Mouse (Mus musculus) hindbrain, embryonic 13.5 days (tissue): Measurements from ENCODE around the gene D10Jhu81e. TPM values are rescaled to one million over a fixed set of nuclear protein-coding genes. Genes with fewer than 3 reads are reported as not detected.
"Not testable (repeated sequence)": the region's sequence is repeated elsewhere in the genome, so short reads cannot be mapped to it uniquely, and the experiment has no call there.

Experiments
- ATAC-seq: fragments of 200-750 bp; cut with Nextera tagmentation; 2 replicates; pipeline ENCODE4 v1.8.0; 2017; ENCODE audit warnings: moderate TSS enrichment; ENCODE audit not compliant: low FRiP score
- H3K27ac ChIP-seq: fragments of 300-500 bp; sonication (generic); 2 replicates; pipeline ENCODE4 v1.5.1; 2015; ENCODE audit warnings: inconsistent platforms, mild to moderate bottlenecking, moderate library complexity
- H3K27me3 ChIP-seq: fragments of 300-500 bp; sonication (generic); 2 replicates; pipeline ENCODE4 v1.6.1; 2015; ENCODE audit warnings: mild to moderate bottlenecking, inconsistent platforms
- H3K36me3 ChIP-seq: fragments of 300-500 bp; sonication (generic); 2 replicates; pipeline ENCODE4 v1.6.1; 2015; ENCODE audit warnings: mild to moderate bottlenecking, inconsistent platforms
- H3K4me1 ChIP-seq: fragments of 300-500 bp; sonication (generic); replicated peaks from 2 replicates; pipeline ENCODE4 v1.6.1; 2015; ENCODE audit warnings: inconsistent platforms
- H3K4me2 ChIP-seq: fragments of 300-500 bp; sonication (generic); 2 replicates; pipeline ENCODE4 v1.6.1; 2015; ENCODE audit warnings: inconsistent platforms, mild to moderate bottlenecking, moderate library complexity
- H3K4me3 ChIP-seq: fragments of 300-500 bp; sonication (generic); 2 replicates; pipeline ENCODE4 v1.5.1; 2015; ENCODE audit warnings: mild to moderate bottlenecking, inconsistent platforms
- H3K9ac ChIP-seq: fragments of 300-500 bp; sonication (generic); 2 replicates; pipeline ENCODE4 v1.6.1; 2015; ENCODE audit warnings: mild to moderate bottlenecking, inconsistent platforms
- H3K9me3 ChIP-seq: fragments of 300-500 bp; sonication (generic); 2 replicates; pipeline ENCODE4 v1.6.1; 2016; ENCODE audit warnings: inconsistent platforms
- WGBS: fragments of 180-500 bp; shearing (Covaris S2); methylation state at CpG from one replicate; pipeline ENCODE4 v1.1.7; 2015; 5-methylcytosine and 5-hydroxymethylcytosine counted together
- polyA plus RNA-seq: library from polyadenylated mRNA; unstranded; fragments of >200 nt; fragmentation: Nextera tagmentation; extraction: Ambion mirVana; gene quantifications from 2 replicates; pipeline ENCODE4 v1.2.1, GENCODE M21; 2015

Gene D10Jhu81e
- polyA plus RNA-seq, 1 experiment from 2014 or later: 20.3 TPM

DNA sequence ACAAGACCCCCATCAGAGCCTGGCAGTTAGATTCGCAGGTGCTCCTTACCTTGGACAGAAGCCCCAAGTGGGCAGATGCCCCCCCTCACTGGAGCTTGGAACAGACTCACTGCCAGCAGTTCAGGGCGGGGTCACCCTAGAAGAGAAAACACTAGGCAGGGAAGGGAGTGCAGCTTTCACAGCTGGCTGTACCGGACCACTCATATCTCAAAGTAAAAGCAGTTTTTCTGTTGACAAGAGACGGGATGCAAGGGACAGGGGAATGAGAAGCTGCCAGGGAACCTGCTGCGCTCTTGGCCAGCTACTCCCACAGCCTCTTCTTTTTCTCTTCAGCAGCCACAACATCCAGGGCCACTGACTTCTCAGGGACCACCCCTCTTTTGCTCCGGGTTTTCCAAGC, 45.4 kb downstream of the D10Jhu81e start:
- WGBS: 75% methylated on average over 6 of the region's 6 CpGs
- not testable (repeated sequence) for ATAC-seq, H3K9me3 ChIP-seq

DNA sequence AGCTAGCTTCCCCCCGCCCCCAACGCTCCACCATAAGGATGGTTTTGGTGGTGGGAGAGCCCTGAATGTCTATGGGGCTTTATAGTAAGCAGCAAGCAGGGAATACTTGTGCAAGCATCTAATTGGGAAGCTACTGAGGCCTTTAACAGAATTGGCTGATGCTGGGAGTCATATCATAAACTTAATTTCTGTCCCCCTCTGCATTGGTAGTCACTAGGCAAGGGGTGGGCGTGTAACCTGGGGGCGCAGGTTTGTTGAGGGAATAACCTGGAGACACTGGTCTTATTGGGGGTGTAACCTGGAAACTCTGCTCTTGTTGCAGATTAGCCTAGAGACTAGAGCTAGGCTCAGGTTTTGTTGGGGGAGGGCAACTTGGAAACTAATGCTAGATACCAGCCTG, 50.2 kb downstream of the D10Jhu81e start:
- Histone ChIP-seq H3K4me1 (no peaks in the 10 kb centered on the region), H3K27me3 (no peaks in the 10 kb centered on the region), H3K4me3 (no peak overlapping the region), H3K4me2 (no peak overlapping the region), H3K9ac (no peak overlapping the region), H3K27ac (no peak overlapping the region), H3K36me3 (no peaks in the 10 kb centered on the region), H3K9me3 (no peaks in the 10 kb centered on the region)
- no peak for ATAC-seq
- 94% methylated on average over 4 of the region's 4 CpGs for WGBS

More for the DNA sequence above, 45.4 kb downstream of the D10Jhu81e start:
- H3K4me3 ChIP-seq, H3K27ac ChIP-seq, H3K4me1 ChIP-seq, H3K36me3 ChIP-seq, H3K4me2 ChIP-seq, H3K9ac ChIP-seq, H3K27me3 ChIP-seq: not testable (repeated sequence)

DNA sequence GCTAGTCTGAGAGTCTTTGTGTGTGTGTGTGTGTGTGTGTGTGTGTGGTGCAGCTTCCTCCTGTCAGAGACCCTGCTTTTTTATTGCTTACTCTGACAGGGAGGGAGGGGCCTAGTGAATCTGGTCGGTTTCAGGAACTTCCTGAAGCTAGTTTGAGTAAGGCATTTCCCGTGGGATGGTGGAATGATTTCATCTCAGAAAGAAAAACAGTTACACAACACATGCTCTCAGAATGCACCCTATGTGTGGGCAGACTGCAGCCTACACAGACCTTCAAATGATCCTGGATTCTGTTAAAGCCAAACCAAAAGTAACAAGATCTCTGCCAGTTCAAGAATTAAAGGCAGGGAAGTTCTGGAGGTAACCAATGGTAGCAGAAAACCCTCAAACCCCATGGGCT, 54.4 kb downstream of the D10Jhu81e start:
- no peaks in the 10 kb centered on the region for H3K9me3 ChIP-seq
- H3K4me1 ChIP-seq: no peaks in the 10 kb centered on the region
- no peaks in the 10 kb centered on the region for H3K36me3 ChIP-seq
- no peak for ATAC-seq
- 91% methylated on average over 2 of the region's 2 CpGs for WGBS
- no peak overlapping the region for H3K4me3 ChIP-seq
- no peak overlapping the region for H3K4me2 ChIP-seq
- H3K27ac ChIP-seq: no peak overlapping the region
- H3K27me3 ChIP-seq: no peaks in the 10 kb centered on the region
- no peak overlapping the region for H3K9ac ChIP-seq

DNA sequence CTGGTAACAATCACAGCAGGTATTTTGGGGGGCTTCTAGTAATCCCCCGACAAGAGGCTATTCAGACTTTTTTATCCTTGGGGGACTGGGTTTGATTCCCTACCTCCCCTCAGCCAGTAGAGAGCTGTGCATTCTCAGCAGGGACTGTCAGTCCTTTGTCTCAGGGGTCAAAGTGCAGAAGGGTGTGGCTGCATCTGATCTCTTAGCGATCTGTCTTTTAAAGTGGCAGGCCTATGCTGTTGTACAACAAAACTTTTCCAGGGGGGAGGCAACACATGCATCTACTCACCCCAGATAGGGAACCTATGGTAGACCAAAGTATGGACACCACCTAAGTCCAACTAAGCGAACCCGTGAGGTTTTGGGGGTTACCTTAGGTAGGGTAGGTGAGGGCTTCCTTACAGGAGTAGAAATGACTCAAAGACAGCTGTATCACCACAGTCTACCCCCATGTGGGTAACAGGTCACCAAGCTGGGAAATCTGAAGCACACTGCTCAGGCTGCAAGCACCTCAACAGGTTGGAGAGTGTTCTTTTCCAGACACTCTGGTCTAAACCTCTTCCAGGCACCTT, 55.0 kb downstream of the D10Jhu81e start:
- Histone ChIP-seq H3K9ac (no peak overlapping the region), H3K27me3 (no peaks in the 10 kb centered on the region), H3K9me3 (no peaks in the 10 kb centered on the region), H3K36me3 (no peaks in the 10 kb centered on the region), H3K4me1 (no peaks in the 10 kb centered on the region), H3K4me3 (no peak overlapping the region), H3K4me2 (no peak overlapping the region), H3K27ac (no peak overlapping the region)
- ATAC-seq: no peak
- 57% methylated on average over 4 of the region's 4 CpGs for WGBS

Other genes starting within 250 kb of the D10Jhu81e start
- gene Trpm2, start 199.2 kb downstream of the D10Jhu81e start, polyA plus RNA-seq: 3.0 and 3.9 TPM in 2 replicates
- 38.1 and 40.5 TPM in 2 replicates for gene 1810043G02Rik, start 191.3 kb downstream of the D10Jhu81e start, polyA plus RNA-seq
- gene Pfkl, start 159.7 kb downstream of the D10Jhu81e start, polyA plus RNA-seq: 106 and 107 TPM in 2 replicates
- gene Dnmt3l, start 127.8 kb downstream of the D10Jhu81e start, polyA plus RNA-seq: not detected in 2 replicates
- gene Aire, start 126.2 kb downstream of the D10Jhu81e start, polyA plus RNA-seq: 0.10 TPM in 1 of 2 replicates, not detected in the other
- 0.56 and 0.61 TPM in 2 replicates for gene Icosl, start 100.5 kb downstream of the D10Jhu81e start, polyA plus RNA-seq
- gene Pwp2, start 15.4 kb upstream of the D10Jhu81e start, polyA plus RNA-seq: 15.5 and 17.3 TPM in 2 replicates
- 23.1 and 24.7 TPM in 2 replicates for gene Trappc10, start 74.9 kb upstream of the D10Jhu81e start, polyA plus RNA-seq
- gene Agpat3, start 182.7 kb upstream of the D10Jhu81e start, polyA plus RNA-seq: 51.2 and 54.4 TPM in 2 replicates
- gene Rrp1, start 243.3 kb upstream of the D10Jhu81e start, polyA plus RNA-seq: 385 and 394 TPM in 2 replicates